Mouse (Mus musculus) cortical plate, adult 2 months (tissue): ENCODE data around the gene Gm10382. TPM values are rescaled to one million over a fixed set of nuclear protein-coding genes. Genes with fewer than 3 reads are reported as not detected.
"Not testable (repeated sequence)": the region's sequence is repeated elsewhere in the genome, so short reads cannot be mapped to it uniquely, and the experiment has no call there.

Source experiments
- H3K27ac ChIP-seq: fragments of 200-500 bp; 2 replicates; pipeline ENCODE4 v1.5.1; 2012; ENCODE audit warnings: low read length, control low read depth, inconsistent platforms; ENCODE audit not compliant: insufficient read depth
- H3K4me1 ChIP-seq: fragments of 200-500 bp; 2 replicates; pipeline ENCODE4 v1.6.1; 2011; ENCODE audit warnings: low read length; ENCODE audit not compliant: control insufficient read depth, insufficient read depth
- H3K4me3 ChIP-seq: fragments of 200-500 bp; 2 replicates; pipeline ENCODE4 v1.5.1; 2011; ENCODE audit warnings: mild to moderate bottlenecking, low read length, control low read depth; ENCODE audit not compliant: insufficient read depth
- CTCF ChIP-seq: fragments of 200-500 bp; IDR thresholded peaks from 2 replicates; pipeline ENCODE4 v1.5.1; 2011; ENCODE audit warnings: mild to moderate bottlenecking, control low read depth, low read length; ENCODE audit not compliant: insufficient read depth; ENCODE audit errors: extremely low read depth
- POLR2A ChIP-seq: fragments of 200-500 bp; IDR thresholded peaks from 2 replicates; pipeline ENCODE4 v1.6.1; 2011; ENCODE audit warnings: mild to moderate bottlenecking, low read length, control low read depth; ENCODE audit not compliant: insufficient read depth; ENCODE audit errors: extremely low read depth
- polyA plus RNA-seq: library from polyadenylated mRNA; depleted of rRNA; stranded (reverse); fragments of >200 nt; gene quantifications from 2 replicates; pipeline ENCODE4 v1.2.3, GENCODE M21; 2012

Gene Gm10382
- polyA plus RNA-seq, 1 experiment, result 0.21 TPM

DNA sequence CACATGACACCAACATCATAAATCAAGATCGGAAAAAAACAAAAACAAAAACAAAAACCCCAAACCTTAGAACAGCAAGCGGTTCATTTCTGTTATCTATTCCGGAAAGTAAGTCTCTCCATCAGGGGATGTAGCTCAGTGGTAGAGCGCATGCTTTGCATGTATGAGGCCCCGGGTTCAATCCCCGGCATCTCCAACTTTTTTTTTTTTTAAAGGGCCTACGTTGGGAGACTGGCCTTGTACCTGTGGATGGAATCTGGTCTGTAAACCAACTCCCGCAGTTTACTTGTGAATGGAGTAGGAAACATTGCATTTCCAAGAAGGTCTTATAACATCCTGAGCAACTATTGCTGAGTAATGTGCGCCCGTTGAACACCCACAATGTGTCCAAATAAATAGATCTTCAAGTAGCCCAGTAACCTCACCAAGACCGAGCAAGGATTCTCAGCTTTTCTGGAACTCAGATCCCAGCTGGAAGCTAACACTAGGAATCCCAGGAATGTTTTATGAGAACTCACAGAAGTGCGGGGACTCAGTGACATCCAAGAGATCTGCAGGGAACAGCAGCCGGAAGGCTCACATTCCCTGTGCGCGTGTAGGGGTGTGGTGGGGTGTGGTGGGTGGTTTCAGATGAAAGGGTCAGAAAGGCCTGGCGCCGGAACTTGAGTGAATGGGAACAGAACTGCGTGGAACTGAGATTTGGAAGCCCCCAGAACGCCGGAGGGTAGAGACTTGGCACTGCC, 20.4 kb downstream of the Gm10382 start:
- no peaks in the 10 kb centered on the region for H3K4me1 ChIP-seq
- H3K4me3 ChIP-seq, result peak overlapping the region; percentile 27
- 0 out of 2 replicates have a peak overlapping the region, but pooled peaks have one; percentile 18 for H3K27ac ChIP-seq
- TF ChIP-seq CTCF (no peak), POLR2A (no peak)

- Histone ChIP-seq H3K4me1 (no peaks in the 10 kb centered on the region), H3K4me3 (no peak overlapping the region), H3K27ac (no peak overlapping the region)
- peak; percentile 61 for TF ChIP-seq CTCF
- TF ChIP-seq POLR2A, result no peak
Measured at GRCm38 (mm10) chr5:125411972-125412530, 22.9 kb downstream of the Gm10382 start.

DNA sequence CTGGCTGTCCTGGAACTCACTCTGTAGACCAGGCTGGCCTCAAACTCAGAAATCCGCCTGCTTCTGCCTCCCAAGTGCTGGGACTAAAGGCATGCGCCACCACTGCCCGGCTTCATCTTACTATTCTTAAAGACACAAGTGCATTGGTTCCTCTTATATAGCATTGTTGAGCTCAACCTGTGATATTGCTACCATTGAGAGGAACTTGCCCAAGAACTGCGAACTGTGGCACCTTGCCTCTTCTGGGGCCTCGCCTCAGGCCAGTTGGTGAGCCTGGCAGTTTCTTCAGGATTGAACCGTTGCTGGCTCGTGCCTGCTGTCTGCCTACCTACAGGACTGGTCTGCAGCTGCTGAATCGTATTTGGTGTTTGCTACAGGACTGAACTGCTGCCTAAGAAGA, 23.4 kb downstream of the Gm10382 start:
- not testable (repeated sequence) for H3K27ac ChIP-seq, H3K4me1 ChIP-seq, H3K4me3 ChIP-seq

- Histone ChIP-seq H3K27ac (no peak overlapping the region), H3K4me3 (no peak overlapping the region), H3K4me1 (no peaks in the 10 kb centered on the region)
- TF ChIP-seq CTCF (no peak), POLR2A (no peak)
Measured at GRCm38 (mm10) chr5:125413763-125414162, 24.6 kb downstream of the Gm10382 start.

DNA sequence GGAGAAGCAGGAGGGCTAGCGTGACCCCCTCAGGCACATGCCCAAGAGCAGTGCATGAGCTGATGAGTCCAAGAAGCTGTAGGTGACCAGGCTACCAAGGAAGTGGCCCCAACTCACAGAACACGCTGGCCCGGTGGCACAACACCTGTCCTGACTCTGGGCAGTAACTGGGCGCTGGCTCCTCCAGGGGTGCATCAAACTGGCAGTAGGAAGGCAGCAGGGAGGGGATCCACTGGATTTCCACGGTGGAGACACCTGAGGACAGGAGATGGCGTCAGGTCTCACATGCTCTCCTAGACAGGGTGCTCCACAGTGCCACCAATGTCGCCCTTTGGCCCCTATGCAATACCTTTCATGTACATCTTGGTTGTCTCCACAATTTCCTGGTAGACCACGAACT, 27.1 kb downstream of the Gm10382 start:
- TF ChIP-seq CTCF (no peak), POLR2A (no peak)
- no peaks in the 10 kb centered on the region for H3K4me1 ChIP-seq
- no peak overlapping the region for H3K4me3 ChIP-seq
- no peak overlapping the region for H3K27ac ChIP-seq

GRCm38 (mm10) chr5:125418636-125419035, 29.5 kb downstream of the Gm10382 start:
- TF ChIP-seq POLR2A (no peak), CTCF (no peak)
- no peaks in the 10 kb centered on the region for H3K4me1 ChIP-seq
- no peak overlapping the region for H3K4me3 ChIP-seq
- H3K27ac ChIP-seq, result no peak overlapping the region

GRCm38 (mm10) chr5:125419124-125419523, 30.0 kb downstream of the Gm10382 start:
- Histone ChIP-seq H3K4me1 (no peaks in the 10 kb centered on the region), H3K4me3 (no peak overlapping the region), H3K27ac (no peak overlapping the region)
- TF ChIP-seq CTCF (no peak), POLR2A (no peak)

GRCm38 (mm10) chr5:125425698-125426276, 36.7 kb downstream of the Gm10382 start:
- TF ChIP-seq POLR2A (no peak), CTCF (no peak)
- H3K4me1 ChIP-seq, result no peaks in the 10 kb centered on the region
- no peak overlapping the region for H3K4me3 ChIP-seq
- H3K27ac ChIP-seq, result no peak overlapping the region

DNA sequence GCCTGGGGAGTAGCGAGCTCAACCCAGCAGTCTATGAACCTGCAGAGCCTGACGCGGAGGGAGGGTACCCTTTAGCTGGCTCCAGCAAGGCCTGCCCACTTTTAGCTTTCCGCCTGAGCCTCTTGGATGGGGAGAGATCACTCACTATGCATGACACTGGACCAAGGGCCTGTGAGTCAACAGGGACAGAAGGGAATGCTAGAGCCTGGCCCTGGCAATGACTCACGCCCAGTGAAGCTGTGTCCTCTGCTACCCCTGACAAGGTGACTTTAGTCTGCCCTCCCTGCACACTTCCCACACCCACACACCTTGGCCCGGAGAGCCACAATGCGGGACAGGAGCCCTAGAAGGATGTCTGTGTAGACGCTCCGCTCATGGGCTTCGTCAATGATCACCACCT, 37.2 kb downstream of the Gm10382 start:
- Histone ChIP-seq H3K4me1 (no peaks in the 10 kb centered on the region), H3K4me3 (no peak overlapping the region), H3K27ac (no peak overlapping the region)
- TF ChIP-seq CTCF, result no peak
- TF ChIP-seq POLR2A, result no peak

- not testable (repeated sequence) for H3K4me3 ChIP-seq, H3K4me1 ChIP-seq, H3K27ac ChIP-seq
Measured at GRCm38 (mm10) chr5:125432324-125432723, 43.2 kb downstream of the Gm10382 start.
